Mouse (Mus musculus) spleen, adult 2 months (tissue): ENCODE data around the gene Tgfbr3. TPM values are rescaled to one million over a fixed set of nuclear protein-coding genes. Genes with fewer than 3 reads are reported as not detected.

ENCODE experiments used
- DNase-seq, 2 experiments: peaks; one replicate each; pipeline versions ENCODE4 v3.0.0 to v3.0.0-alpha.2; 2012 to 2021; ENCODE audit warnings: low spot score in 2 of 2, low read depth in 1 of 2
- H3K27ac ChIP-seq: fragments of 200-500 bp; 2 replicates; pipeline ENCODE4 v1.5.1; 2012; ENCODE audit warnings: low read length, inconsistent platforms; ENCODE audit not compliant: insufficient read depth
- H3K27me3 ChIP-seq: fragments of 200-500 bp; 2 replicates; pipeline ENCODE4 v1.6.1; 2012; ENCODE audit warnings: mild to moderate bottlenecking, moderate library complexity, low read length, inconsistent platforms; ENCODE audit not compliant: control insufficient read depth, insufficient read depth
- H3K36me3 ChIP-seq: fragments of 200-500 bp; 2 replicates; pipeline ENCODE4 v1.6.1; 2012; ENCODE audit warnings: mild to moderate bottlenecking, low read length, inconsistent platforms; ENCODE audit not compliant: control insufficient read depth, insufficient read depth
- H3K4me1 ChIP-seq: fragments of 200-500 bp; 2 replicates; pipeline ENCODE4 v1.6.1; 2011; ENCODE audit warnings: inconsistent platforms; ENCODE audit not compliant: control insufficient read depth, insufficient read depth, insufficient read length
- H3K4me3 ChIP-seq: fragments of 200-500 bp; 2 replicates; pipeline ENCODE4 v1.5.1; 2011; ENCODE audit warnings: mild to moderate bottlenecking, inconsistent platforms; ENCODE audit not compliant: insufficient read depth, insufficient read length; ENCODE audit errors: extremely low read depth
- CTCF ChIP-seq: fragments of 200-500 bp; IDR thresholded peaks from 2 replicates; pipeline ENCODE4 v1.5.1; 2011; ENCODE audit warnings: mild to moderate bottlenecking, inconsistent platforms; ENCODE audit not compliant: insufficient read depth, insufficient read length, insufficient replicate concordance; ENCODE audit errors: extremely low read depth
- POLR2A ChIP-seq: fragments of 200-500 bp; IDR thresholded peaks from 2 replicates; pipeline ENCODE4 v1.6.1; 2011; ENCODE audit warnings: low read depth, low read length, inconsistent platforms
- WGBS: fragments of 180-500 bp; shearing (Covaris S2); methylation state at CpG from one replicate; pipeline ENCODE4 v1.1.7; 2018; 5-methylcytosine and 5-hydroxymethylcytosine counted together
- polyA plus RNA-seq: library from polyadenylated mRNA; depleted of rRNA; stranded (reverse); fragments of >200 nt; gene quantifications from 2 replicates; pipeline ENCODE4 v1.2.3, GENCODE M21; 2012

Tgfbr3 gene
- polyA plus RNA-seq, 1 experiment, result 20.5 TPM

GRCm38 (mm10) chr5:107080986-107081624 lies 208.3 kb downstream of the Tgfbr3 start:
- 79% methylated on average over 12 of the region's 12 CpGs for WGBS
- DNase-seq, result no peak
- TF ChIP-seq POLR2A (no peak), CTCF (no peak)

GRCm38 (mm10) chr5:107079920-107080319 lies 209.5 kb downstream of the Tgfbr3 start:
- Histone ChIP-seq H3K4me1 (peaks cover 4% of the 10 kb centered on the region; the same call in 1 of the 2 replicates), H3K36me3 (no peaks in the 10 kb centered on the region), H3K27ac (peak overlapping the region; percentile 6; the same call in 1 of the 2 replicates), H3K4me3 (no peak overlapping the region), H3K27me3 (no peaks in the 10 kb centered on the region)
- TF ChIP-seq POLR2A, result no peak
- no peak for TF ChIP-seq CTCF
- 25% methylated on average over 8 of the region's 8 CpGs for WGBS
- peak in 1 of 2 experiments; percentile 63 for DNase-seq

More at GRCm38 (mm10) chr5:107080986-107081624, 208.3 kb downstream of the Tgfbr3 start:
- H3K4me1 ChIP-seq, result peaks cover 4% of the 10 kb centered on the region; the same call in 1 of the 2 replicates
- no peak overlapping the region for H3K4me3 ChIP-seq
- H3K27me3 ChIP-seq, result no peaks in the 10 kb centered on the region
- H3K27ac ChIP-seq, result no peak overlapping the region
- no peaks in the 10 kb centered on the region for H3K36me3 ChIP-seq

- Histone ChIP-seq H3K36me3 (no peaks in the 10 kb centered on the region), H3K4me3 (no peak overlapping the region), H3K27me3 (no peaks in the 10 kb centered on the region), H3K27ac (peak overlapping the region; percentile 60), H3K4me1 (peaks cover 4% of the 10 kb centered on the region; the same call in 1 of the 2 replicates)
- no peak for DNase-seq
- 32% methylated on average over 11 of the region's 11 CpGs for WGBS
- TF ChIP-seq CTCF, result no peak
- TF ChIP-seq POLR2A, result no peak
Observed at GRCm38 (mm10) chr5:107079146-107079638, 210.2 kb downstream of the Tgfbr3 start.

- no peak for DNase-seq
- Histone ChIP-seq H3K36me3 (no peaks in the 10 kb centered on the region), H3K4me1 (peaks cover 4% of the 10 kb centered on the region; the same call in 1 of the 2 replicates), H3K4me3 (no peak overlapping the region), H3K27me3 (no peaks in the 10 kb centered on the region), H3K27ac (no peak overlapping the region)
- TF ChIP-seq CTCF (no peak), POLR2A (no peak)
- 90% methylated on average over 3 of the region's 3 CpGs for WGBS
Observed at GRCm38 (mm10) chr5:107078361-107078760, 211.1 kb downstream of the Tgfbr3 start.

GRCm38 (mm10) chr5:107077900-107078299 lies 211.5 kb downstream of the Tgfbr3 start:
- H3K27me3 ChIP-seq, result no peaks in the 10 kb centered on the region
- no peaks in the 10 kb centered on the region for H3K36me3 ChIP-seq
- TF ChIP-seq POLR2A (no peak), CTCF (no peak)
- 92% methylated on average over 7 of the region's 7 CpGs for WGBS
- DNase-seq, result no peak
- H3K27ac ChIP-seq, result no peak overlapping the region
- peaks cover 4% of the 10 kb centered on the region; the same call in 1 of the 2 replicates for H3K4me1 ChIP-seq
- no peak overlapping the region for H3K4me3 ChIP-seq

GRCm38 (mm10) chr5:107074980-107075583 lies 214.3 kb downstream of the Tgfbr3 start:
- DNase-seq, result no peak
- Histone ChIP-seq H3K27ac (no peak overlapping the region), H3K4me3 (no peak overlapping the region), H3K4me1 (peaks cover 4% of the 10 kb centered on the region; the same call in 1 of the 2 replicates), H3K27me3 (no peaks in the 10 kb centered on the region), H3K36me3 (no peaks in the 10 kb centered on the region)
- WGBS, result 76% methylated on average over 13 of the region's 13 CpGs
- no peak for TF ChIP-seq POLR2A
- no peak for TF ChIP-seq CTCF
